Mouse (Mus musculus): ENCODE results near the gene Rspo3. TPM values are rescaled to one million over a fixed set of nuclear protein-coding genes. Genes with fewer than 3 reads are reported as not detected.

Gene Rspo3
- total RNA-seq (2014; rRNA removed) = 2.5 and 3.0 TPM in 2 replicates
- 1.1 and 1.3 TPM in 2 replicates for polyA plus RNA-seq (2012; rRNA removed)

DNA sequence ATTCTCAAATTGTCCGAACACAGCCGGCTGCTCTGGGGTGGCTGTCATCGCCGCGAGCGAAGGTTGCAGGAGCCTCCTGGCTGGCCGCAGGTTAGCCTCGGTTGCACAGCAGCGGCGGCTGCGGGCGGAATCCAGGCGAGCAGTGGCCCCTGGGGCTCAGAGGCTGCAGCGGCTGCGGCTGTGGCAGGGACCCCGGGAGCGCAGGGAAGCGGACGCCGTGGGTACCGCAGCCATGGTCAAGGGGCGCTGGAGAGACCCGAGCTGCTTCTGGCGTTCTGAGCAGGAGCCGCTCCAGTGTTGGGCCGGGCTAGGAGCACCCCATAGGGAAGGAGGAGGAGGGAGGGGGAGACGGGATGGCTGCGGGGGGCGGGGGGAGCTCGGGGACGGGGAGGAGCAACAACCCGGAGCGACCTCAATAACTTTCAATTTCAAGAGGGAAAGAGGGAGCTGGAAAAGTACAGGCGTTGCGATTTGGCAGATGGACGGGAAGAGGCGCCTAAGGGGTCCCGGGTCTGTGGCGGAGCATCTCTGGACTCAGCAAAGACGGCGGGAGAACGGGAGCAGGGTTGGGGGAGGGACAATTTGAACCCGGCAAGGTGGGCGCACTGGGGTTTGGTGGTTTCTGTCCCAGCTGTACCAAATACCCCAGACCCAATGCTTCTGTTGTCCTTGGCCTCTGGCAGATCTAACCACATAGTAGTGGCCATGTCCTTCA is at the start of gene Rspo3:
Gene Rspo3 (minus strand): TSS at position 322 of the 715 bp plus-strand sequence.
- peaks cover 8% of the 10 kb centered on the region; the same call in 1 of the 2 replicates for H3K27me3 ChIP-seq (ENCODE audit: control insufficient read depth, insufficient read depth, low read length)
- H3K9ac ChIP-seq (ENCODE audit: low read depth, low read length) = peak within 1 kb of the TSS; percentile 62
- 2% methylated on average over 43 of the region's 44 CpGs for WGBS
- TF ChIP-seq CTCF (IDR thresholded peaks at IDR 0.05; ENCODE audit: low read depth, low read length) (no peak), POLR2A (IDR thresholded peaks at IDR 0.05; ENCODE audit: extremely low read depth, insufficient read depth, low read length) (no peak)
- no peaks in the 10 kb centered on the region for H3K36me3 ChIP-seq (ENCODE audit: control insufficient read depth, insufficient read depth, low read length)
- peak within 1 kb of the TSS; percentile 51 for H3K27ac ChIP-seq (replicated peaks; ENCODE audit: insufficient read depth, low read depth, low read length)
- H3K4me1 ChIP-seq (ENCODE audit: control insufficient read depth, insufficient read depth, low read length) = no peaks in the 10 kb centered on the region; the same call in 1 of the 2 replicates
- peak within 1 kb of the TSS; percentile 59 for H3K4me3 ChIP-seq (ENCODE audit: insufficient read depth, low read depth, low read length)
- no peaks in the 10 kb centered on the region for H3K79me2 ChIP-seq (ENCODE audit: control insufficient read depth, insufficient read depth, low read length)
- peak; percentile 15 for DNase-seq (ENCODE audit: extremely low read depth, low read depth, low spot score)

- DNase-seq (ENCODE audit: extremely low read depth, low read depth, low spot score) = no peak
- Histone ChIP-seq H3K27me3 (ENCODE audit: control insufficient read depth, insufficient read depth, low read length) (no peaks in the 10 kb centered on the region), H3K4me1 (ENCODE audit: control insufficient read depth, insufficient read depth, low read length) (no peaks in the 10 kb centered on the region), H3K9ac (ENCODE audit: low read depth, low read length) (no peak overlapping the region), H3K79me2 (ENCODE audit: control insufficient read depth, insufficient read depth, low read length) (no peaks in the 10 kb centered on the region), H3K27ac (replicated peaks; ENCODE audit: insufficient read depth, low read depth, low read length) (no peak overlapping the region), H3K4me3 (ENCODE audit: insufficient read depth, low read depth, low read length) (no peak overlapping the region), H3K36me3 (ENCODE audit: control insufficient read depth, insufficient read depth, low read length) (no peaks in the 10 kb centered on the region)
- no peak for TF ChIP-seq POLR2A (IDR thresholded peaks at IDR 0.05; ENCODE audit: extremely low read depth, insufficient read depth, low read length)
- TF ChIP-seq CTCF (IDR thresholded peaks at IDR 0.05; ENCODE audit: low read depth, low read length) = no peak
- WGBS = 58% methylated on average over 3 of the region's 3 CpGs
Measured at GRCm38 (mm10) chr10:29581940-29582339, 46.3 kb upstream of the Rspo3 start.

GRCm38 (mm10) chr10:29581476-29581875 is 45.8 kb upstream of the Rspo3 start:
- TF ChIP-seq POLR2A (IDR thresholded peaks at IDR 0.05; ENCODE audit: extremely low read depth, insufficient read depth, low read length) = no peak
- no peak for TF ChIP-seq CTCF (IDR thresholded peaks at IDR 0.05; ENCODE audit: low read depth, low read length)
- no peak overlapping the region for H3K9ac ChIP-seq (ENCODE audit: low read depth, low read length)
- no peak overlapping the region for H3K27ac ChIP-seq (replicated peaks; ENCODE audit: insufficient read depth, low read depth, low read length)
- H3K4me3 ChIP-seq (ENCODE audit: insufficient read depth, low read depth, low read length) = no peak overlapping the region
- H3K79me2 ChIP-seq (ENCODE audit: control insufficient read depth, insufficient read depth, low read length) = no peaks in the 10 kb centered on the region
- DNase-seq (ENCODE audit: extremely low read depth, low read depth, low spot score) = no peak
- H3K4me1 ChIP-seq (ENCODE audit: control insufficient read depth, insufficient read depth, low read length) = no peaks in the 10 kb centered on the region
- no peaks in the 10 kb centered on the region for H3K36me3 ChIP-seq (ENCODE audit: control insufficient read depth, insufficient read depth, low read length)
- 86% methylated on average over 3 of the region's 3 CpGs for whole genome bisulfite sequencing
- no peaks in the 10 kb centered on the region for H3K27me3 ChIP-seq (ENCODE audit: control insufficient read depth, insufficient read depth, low read length)

DNA sequence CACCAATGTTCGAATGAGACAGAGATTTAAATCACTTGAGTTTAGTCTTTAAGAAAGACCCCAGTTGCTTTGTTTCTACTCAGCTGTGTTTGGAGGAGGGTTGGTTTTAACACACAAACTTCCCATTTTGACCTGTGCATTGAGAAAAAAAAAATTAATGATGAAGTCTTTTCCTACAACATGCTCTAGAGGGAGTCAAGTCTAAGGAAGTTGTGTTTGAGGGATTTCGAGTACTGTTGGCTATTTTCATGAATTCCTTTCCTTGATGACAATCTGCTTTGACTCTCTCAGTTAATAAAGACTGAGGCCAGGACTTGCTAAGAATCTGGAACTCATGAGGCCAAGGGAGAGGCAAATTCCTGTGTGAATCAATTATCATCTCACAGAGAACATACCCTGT is 20.3 kb upstream of the Rspo3 start:
- 58% methylated on average over 2 of the region's 2 CpGs for WGBS
- H3K27ac ChIP-seq (replicated peaks; ENCODE audit: insufficient read depth, low read depth, low read length) = no peak overlapping the region
- H3K4me1 ChIP-seq (ENCODE audit: control insufficient read depth, insufficient read depth, low read length) = peaks cover 2% of the 10 kb centered on the region; the same call in 1 of the 2 replicates
- H3K4me3 ChIP-seq (ENCODE audit: insufficient read depth, low read depth, low read length) = no peak overlapping the region
- TF ChIP-seq POLR2A (IDR thresholded peaks at IDR 0.05; ENCODE audit: extremely low read depth, insufficient read depth, low read length) (no peak), CTCF (IDR thresholded peaks at IDR 0.05; ENCODE audit: low read depth, low read length) (no peak)
- H3K9ac ChIP-seq (ENCODE audit: low read depth, low read length) = no peak overlapping the region
- no peaks in the 10 kb centered on the region for H3K36me3 ChIP-seq (ENCODE audit: control insufficient read depth, insufficient read depth, low read length)
- DNase-seq (ENCODE audit: extremely low read depth, low read depth, low spot score) = no peak
- no peaks in the 10 kb centered on the region for H3K27me3 ChIP-seq (ENCODE audit: control insufficient read depth, insufficient read depth, low read length)
- no peaks in the 10 kb centered on the region for H3K79me2 ChIP-seq (ENCODE audit: control insufficient read depth, insufficient read depth, low read length)

- Histone ChIP-seq H3K4me3 (ENCODE audit: insufficient read depth, low read depth, low read length) (no peak overlapping the region), H3K27ac (replicated peaks; ENCODE audit: insufficient read depth, low read depth, low read length) (no peak overlapping the region), H3K4me1 (ENCODE audit: control insufficient read depth, insufficient read depth, low read length) (peaks cover 2% of the 10 kb centered on the region; the same call in 1 of the 2 replicates), H3K36me3 (ENCODE audit: control insufficient read depth, insufficient read depth, low read length) (no peaks in the 10 kb centered on the region), H3K27me3 (ENCODE audit: control insufficient read depth, insufficient read depth, low read length) (no peaks in the 10 kb centered on the region), H3K79me2 (ENCODE audit: control insufficient read depth, insufficient read depth, low read length) (no peaks in the 10 kb centered on the region), H3K9ac (ENCODE audit: low read depth, low read length) (no peak overlapping the region)
- TF ChIP-seq CTCF (IDR thresholded peaks at IDR 0.05; ENCODE audit: low read depth, low read length) = no peak
- no peak for TF ChIP-seq POLR2A (IDR thresholded peaks at IDR 0.05; ENCODE audit: extremely low read depth, insufficient read depth, low read length)
- peak; percentile 78 for DNase-seq (ENCODE audit: extremely low read depth, low read depth, low spot score)
- WGBS = 38% methylated on average over 2 of the region's 2 CpGs
Measured at GRCm38 (mm10) chr10:29554365-29554764, 18.7 kb upstream of the Rspo3 start.

DNA sequence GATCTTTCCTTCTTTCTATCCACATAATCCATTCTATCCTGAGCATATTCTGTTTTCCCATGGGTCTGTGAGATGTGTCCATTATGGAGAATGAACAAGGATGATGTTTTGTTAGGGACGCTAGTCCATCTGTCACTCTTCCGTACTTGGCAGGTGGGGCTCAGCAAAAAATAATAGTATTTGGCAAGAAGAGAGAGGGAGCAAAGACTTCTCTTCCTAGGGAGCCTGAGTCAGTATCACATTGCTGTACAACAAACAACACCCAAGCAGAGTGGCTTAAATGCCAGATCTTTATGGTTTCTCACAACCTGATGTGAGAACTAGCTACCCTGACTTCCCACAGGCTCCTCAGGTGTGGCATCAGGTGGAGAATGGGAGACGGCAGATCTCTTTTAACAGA is 7.3 kb upstream of the Rspo3 start:
- Histone ChIP-seq H3K4me1 (ENCODE audit: control insufficient read depth, insufficient read depth, low read length) (no peaks in the 10 kb centered on the region), H3K27ac (replicated peaks; ENCODE audit: insufficient read depth, low read depth, low read length) (no peak overlapping the region), H3K4me3 (ENCODE audit: insufficient read depth, low read depth, low read length) (no peak overlapping the region), H3K9ac (ENCODE audit: low read depth, low read length) (no peak overlapping the region), H3K27me3 (ENCODE audit: control insufficient read depth, insufficient read depth, low read length) (peaks cover 2% of the 10 kb centered on the region; the same call in 1 of the 2 replicates), H3K79me2 (ENCODE audit: control insufficient read depth, insufficient read depth, low read length) (no peaks in the 10 kb centered on the region), H3K36me3 (ENCODE audit: control insufficient read depth, insufficient read depth, low read length) (no peaks in the 10 kb centered on the region)
- TF ChIP-seq CTCF (IDR thresholded peaks at IDR 0.05; ENCODE audit: low read depth, low read length) (no peak), POLR2A (IDR thresholded peaks at IDR 0.05; ENCODE audit: extremely low read depth, insufficient read depth, low read length) (no peak)
- WGBS = 87% methylated on average over 3 of the region's 3 CpGs
- no peak for DNase-seq (ENCODE audit: extremely low read depth, low read depth, low spot score)
